Mouse (Mus musculus) regulatory T cell (primary cell): ENCODE results near the gene Nat8f5.
"Not testable (repeated sequence)": the region's sequence is repeated elsewhere in the genome, so short reads cannot be mapped to it uniquely, and the experiment has no call there.

Source experiments
- in situ Hi-C: fragments of 300-600 bp; cut with MboI, MseI; formaldehyde crosslinking; loops from one replicate; pipeline ENCODE4 v1.15.1; 2025; ENCODE audit warnings: high pct_unique_total_duplicates

The Nat8f5 gene

GRCm38 (mm10) chr6:85836098-85836497 lies 15.3 kb upstream of the Nat8f5 start:
- in situ Hi-C loops: not testable (repeated sequence)

- in situ Hi-C loops: not testable (repeated sequence)
Observed at GRCm38 (mm10) chr6:85835104-85835503, 14.3 kb upstream of the Nat8f5 start.

- in situ Hi-C loops: not testable (repeated sequence)
Observed at GRCm38 (mm10) chr6:85834504-85835100, 13.8 kb upstream of the Nat8f5 start.

GRCm38 (mm10) chr6:85831796-85832321 lies 11.1 kb upstream of the Nat8f5 start, which contains the start of gene Nat8:
Gene Nat8, minus strand, starts transcription at chr6:85832082.
- in situ Hi-C loops: no loop called here

- in situ Hi-C loops: no loop called here
Observed at GRCm38 (mm10) chr6:85829462-85829861, 8.7 kb upstream of the Nat8f5 start.

GRCm38 (mm10) chr6:85825886-85826285 lies 5.1 kb upstream of the Nat8f5 start:
- in situ Hi-C loops: no loop called here

GRCm38 (mm10) chr6:85823382-85824090 lies 2.8 kb upstream of the Nat8f5 start:
- in situ Hi-C loops: no loop called here

GRCm38 (mm10) chr6:85822286-85822685 lies 1.5 kb upstream of the Nat8f5 start:
- in situ Hi-C loops: no loop called here

- in situ Hi-C loops: no loop called here
Observed at GRCm38 (mm10) chr6:85818338-85818737, 2.4 kb downstream of the Nat8f5 start.

- in situ Hi-C loops: loop anchor here (5.0 kb wide), 1 partner anchor 51 kb away; no protein-coding TSS in a partner anchor
Observed at GRCm38 (mm10) chr6:85813339-85813738, 7.4 kb downstream of the Nat8f5 start.

- in situ Hi-C loops: loop anchor here (5.0 kb wide), 1 partner anchor 49 kb away; no protein-coding TSS in a partner anchor
Observed at GRCm38 (mm10) chr6:85810942-85811537, 9.7 kb downstream of the Nat8f5 start.

GRCm38 (mm10) chr6:85810514-85810913 lies 10.3 kb downstream of the Nat8f5 start:
- in situ Hi-C loops: loop anchor here (5.0 kb wide), 1 partner anchor 48 kb away; no protein-coding TSS in a partner anchor

GRCm38 (mm10) chr6:85809784-85810183 lies 11.0 kb downstream of the Nat8f5 start:
- in situ Hi-C loops: loop anchor here (5.0 kb wide), 1 partner anchor 47 kb away; no protein-coding TSS in a partner anchor

GRCm38 (mm10) chr6:85803180-85803579 lies 17.6 kb downstream of the Nat8f5 start:
- in situ Hi-C loops: loop anchor here (5.0 kb wide), 1 partner anchor 101 kb away; no protein-coding TSS in a partner anchor
